Mouse (Mus musculus) lung, postnatal 0 days (tissue): ENCODE data around the gene Flg2. TPM values are rescaled to one million over a fixed set of nuclear protein-coding genes. Genes with fewer than 3 reads are reported as not detected.
A peak's percentile ranks its signal among the peaks of the same experiment; 100 is the strongest.

Experiments used
- ATAC-seq: fragments of 200-750 bp; cut with Nextera tagmentation; 2 replicates; pipeline ENCODE4 v1.8.0; 2017; ENCODE audit warnings: moderate library complexity
- DNase-seq: peaks from one replicate; pipeline ENCODE4 v3.0.0-alpha.2; 2016; ENCODE audit warnings: low spot score
- H3K27ac ChIP-seq: fragments of 300-500 bp; sonication (generic); 2 replicates; pipeline ENCODE4 v1.5.1; 2014; ENCODE audit warnings: antibody characterized with exemption, mild to moderate bottlenecking, low read length, mixed read lengths
- H3K27me3 ChIP-seq: fragments of 300-500 bp; sonication (generic); replicated peaks from 2 replicates; pipeline ENCODE4 v1.6.1; 2014; ENCODE audit warnings: low read length, mixed read lengths; ENCODE audit not compliant: insufficient read depth
- H3K36me3 ChIP-seq: fragments of 300-500 bp; sonication (generic); 2 replicates; pipeline ENCODE4 v1.6.1; 2014; ENCODE audit warnings: low read length, mixed read lengths; ENCODE audit not compliant: insufficient read depth
- H3K4me1 ChIP-seq: fragments of 300-500 bp; sonication (generic); 2 replicates; pipeline ENCODE4 v1.6.1; 2014; ENCODE audit warnings: antibody characterized with exemption, low read depth, low read length, mixed read lengths; ENCODE audit not compliant: insufficient read depth
- H3K4me2 ChIP-seq: fragments of 300-500 bp; sonication (generic); replicated peaks from 2 replicates; pipeline ENCODE4 v1.6.1; 2014; ENCODE audit warnings: low read depth, mild to moderate bottlenecking, low read length, moderate library complexity, mixed read lengths
- H3K4me3 ChIP-seq: fragments of 300-500 bp; sonication (generic); 2 replicates; pipeline ENCODE4 v1.5.1; 2014; ENCODE audit warnings: low read depth, low read length
- H3K9ac ChIP-seq: fragments of 300-500 bp; sonication (generic); replicated peaks from 2 replicates; pipeline ENCODE4 v1.6.1; 2014; ENCODE audit warnings: low read depth, mild to moderate bottlenecking
- H3K9me3 ChIP-seq: fragments of 300-500 bp; sonication (generic); 2 replicates; pipeline ENCODE4 v1.6.1; 2016; ENCODE audit warnings: low read length, mixed read lengths
- CTCF ChIP-seq: IDR thresholded peaks from 2 replicates; pipeline ENCODE4 v1.5.1; 2016; ENCODE audit warnings: antibody characterized with exemption, mild to moderate bottlenecking
- EP300 ChIP-seq: IDR thresholded peaks from 2 replicates; pipeline ENCODE4 v1.6.1; 2016; ENCODE audit warnings: antibody characterized with exemption, mild to moderate bottlenecking, control low read depth
- WGBS: fragments of 180-500 bp; shearing (Covaris S2); extraction: QIAGEN DNeasy Blood & Tissue Kit; methylation state at CpG from one replicate; pipeline ENCODE4 v1.1.7; 2014; 5-methylcytosine and 5-hydroxymethylcytosine counted together
- polyA plus RNA-seq: library from polyadenylated mRNA; unstranded; fragments of >200 nt; fragmentation: Nextera tagmentation; extraction: Ambion mirVana; gene quantifications from 2 replicates; pipeline ENCODE4 v1.2.1, GENCODE M21; 2015

Flg2 gene
- not detected in 2 replicates for polyA plus RNA-seq

- no peaks in the 10 kb centered on the region for H3K36me3 ChIP-seq
- DNase-seq (no peak), ATAC-seq (no peak)
- WGBS: 82% methylated on average over 3 of the region's 3 CpGs
- TF ChIP-seq CTCF: no peak
- no peak for TF ChIP-seq EP300
- no peaks in the 10 kb centered on the region for H3K4me1 ChIP-seq
- H3K4me2 ChIP-seq: no peak within 1 kb of the TSS
- no peak within 1 kb of the TSS for H3K4me3 ChIP-seq
- no peak within 1 kb of the TSS for H3K9ac ChIP-seq
- H3K9me3 ChIP-seq: no peaks in the 10 kb centered on the region
- H3K27me3 ChIP-seq: no peaks in the 10 kb centered on the region
- no peak within 1 kb of the TSS for H3K27ac ChIP-seq
Observed at GRCm38 (mm10) chr3:93196978-93197377, at the start of gene Flg2. TSS of gene Flg2 (plus strand) at chr3:93197278.

GRCm38 (mm10) chr3:93162502-93162901 is 34.6 kb upstream of the Flg2 start:
- ATAC-seq (no peak), DNase-seq (no peak)
- TF ChIP-seq EP300: no peak
- TF ChIP-seq CTCF: no peak
- Histone ChIP-seq H3K27me3 (no peaks in the 10 kb centered on the region), H3K9me3 (no peaks in the 10 kb centered on the region), H3K4me1 (no peaks in the 10 kb centered on the region), H3K4me3 (no peak overlapping the region), H3K36me3 (no peaks in the 10 kb centered on the region), H3K9ac (no peak overlapping the region), H3K4me2 (no peak overlapping the region), H3K27ac (no peak overlapping the region)
- WGBS: 70% methylated on average over 6 of the region's 6 CpGs

- H3K4me3 ChIP-seq: no peak overlapping the region
- H3K4me1 ChIP-seq: no peaks in the 10 kb centered on the region
- no peaks in the 10 kb centered on the region for H3K27me3 ChIP-seq
- H3K27ac ChIP-seq: no peak overlapping the region
- H3K9me3 ChIP-seq: no peaks in the 10 kb centered on the region
- no peaks in the 10 kb centered on the region for H3K36me3 ChIP-seq
- H3K9ac ChIP-seq: no peak overlapping the region
- DNase-seq: no peak
- TF ChIP-seq CTCF (no peak), EP300 (no peak)
- no peak for ATAC-seq
- WGBS: 42% methylated on average over 1 of the region's 1 CpGs
- no peak overlapping the region for H3K4me2 ChIP-seq
Observed at GRCm38 (mm10) chr3:93162996-93163592, 34.0 kb upstream of the Flg2 start.

DNA sequence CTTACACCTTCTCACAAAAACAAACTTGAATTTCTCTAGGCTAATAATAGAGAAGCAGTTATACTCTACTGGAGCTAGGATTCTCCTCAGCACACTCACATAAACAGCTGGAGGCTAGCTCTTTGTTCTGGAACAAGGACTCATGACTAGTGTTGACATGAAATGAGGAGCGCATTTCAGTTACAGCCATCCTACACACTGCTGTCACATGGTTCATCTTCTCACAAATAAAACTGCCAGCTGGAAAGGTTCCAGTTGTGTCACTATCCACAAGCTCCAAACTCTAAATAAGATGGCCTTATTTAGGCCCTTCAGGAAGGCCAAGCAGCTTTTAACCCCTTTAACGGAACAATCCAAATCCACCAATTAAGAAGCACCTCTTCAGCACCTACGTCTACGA is 16.2 kb upstream of the Flg2 start:
- Histone ChIP-seq H3K4me3 (no peak overlapping the region), H3K27me3 (no peaks in the 10 kb centered on the region), H3K4me1 (no peaks in the 10 kb centered on the region), H3K9me3 (no peaks in the 10 kb centered on the region), H3K9ac (no peak overlapping the region), H3K27ac (no peak overlapping the region), H3K36me3 (no peaks in the 10 kb centered on the region), H3K4me2 (no peak overlapping the region)
- 63% methylated on average over 4 of the region's 4 CpGs for WGBS
- ATAC-seq (peak; percentile 48; the same call in 1 of the 2 replicates), DNase-seq (peak; percentile 25)
- TF ChIP-seq EP300: no peak
- TF ChIP-seq CTCF: no peak

- Histone ChIP-seq H3K9me3 (no peaks in the 10 kb centered on the region), H3K27me3 (no peaks in the 10 kb centered on the region), H3K4me2 (no peak overlapping the region), H3K36me3 (no peaks in the 10 kb centered on the region), H3K9ac (no peak overlapping the region), H3K4me3 (no peak overlapping the region), H3K4me1 (no peaks in the 10 kb centered on the region), H3K27ac (no peak overlapping the region)
- TF ChIP-seq CTCF (no peak), EP300 (no peak)
- ATAC-seq: no peak
- DNase-seq: no peak
- WGBS: 69% methylated on average over 2 of the region's 2 CpGs
Observed at GRCm38 (mm10) chr3:93201955-93202354, 4.9 kb downstream of the Flg2 start.

- Histone ChIP-seq H3K36me3 (no peaks in the 10 kb centered on the region), H3K9me3 (no peaks in the 10 kb centered on the region), H3K4me1 (no peaks in the 10 kb centered on the region), H3K27ac (no peak overlapping the region), H3K27me3 (no peaks in the 10 kb centered on the region), H3K4me2 (no peak overlapping the region), H3K9ac (no peak overlapping the region), H3K4me3 (no peak overlapping the region)
- 93% methylated on average over 4 of the region's 4 CpGs for WGBS
- no peak for TF ChIP-seq EP300
- no peak for TF ChIP-seq CTCF
- DNase-seq (no peak), ATAC-seq (no peak)
Observed at GRCm38 (mm10) chr3:93202499-93202898, 5.4 kb downstream of the Flg2 start.

Other genes starting within 250 kb of the Flg2 start
- not detected in 2 replicates for gene Lce3d, start 239.9 kb upstream of the Flg2 start, polyA plus RNA-seq
- gene Lce3e, start 230.2 kb upstream of the Flg2 start, polyA plus RNA-seq: not detected in 2 replicates
- gene Lce3f, start 205.1 kb upstream of the Flg2 start, polyA plus RNA-seq: not detected in 2 replicates
- gene Crct1, start 181.6 kb upstream of the Flg2 start, polyA plus RNA-seq: not detected in 2 replicates
- gene Lce1m, start 178.2 kb upstream of the Flg2 start, polyA plus RNA-seq: not detected in 2 replicates
- gene Gm4858, start 128.5 kb upstream of the Flg2 start, polyA plus RNA-seq: not detected in 2 replicates
- not detected in 2 replicates for gene Crnn, start 52.5 kb upstream of the Flg2 start, polyA plus RNA-seq
- gene Flg, start 76.2 kb downstream of the Flg2 start, polyA plus RNA-seq: not detected in 2 replicates
- gene Hrnr, start 122.5 kb downstream of the Flg2 start, polyA plus RNA-seq: not detected in 2 replicates
- gene Rptn, start 196.4 kb downstream of the Flg2 start, polyA plus RNA-seq: 0.04 TPM in 1 of 2 replicates, not detected in the other
- 4.2 and 5.1 TPM in 2 replicates for gene Tchh, start 245.1 kb downstream of the Flg2 start, polyA plus RNA-seq